Mouse (Mus musculus) forebrain, embryonic 14.5 days (tissue): ENCODE results near the gene Dnmt1. TPM values are rescaled to one million over a fixed set of nuclear protein-coding genes. Genes with fewer than 3 reads are reported as not detected.

Experiments
- ATAC-seq: fragments of 200-750 bp; cut with Nextera tagmentation; 2 replicates; pipeline ENCODE4 v1.8.0; 2017; ENCODE audit warnings: mild to moderate bottlenecking, moderate library complexity
- DNase-seq: peaks from one replicate; pipeline ENCODE4 v3.0.0-alpha.2; 2015; ENCODE audit warnings: low spot score
- H3K27ac ChIP-seq: fragments of 300-500 bp; sonication (generic); 2 replicates; pipeline ENCODE4 v1.5.1; 2014; ENCODE audit warnings: low read depth, mild to moderate bottlenecking, control low read depth, low read length, moderate library complexity
- H3K27me3 ChIP-seq: fragments of 300-500 bp; sonication (generic); replicated peaks from 2 replicates; pipeline ENCODE4 v1.6.1; 2014; ENCODE audit warnings: low read length, control low read depth, mixed read lengths; ENCODE audit not compliant: control insufficient read depth, insufficient read depth
- H3K36me3 ChIP-seq: fragments of 300-500 bp; sonication (generic); 2 replicates; pipeline ENCODE4 v1.6.1; 2014; ENCODE audit warnings: low read length, control low read depth; ENCODE audit not compliant: control insufficient read depth, insufficient read depth
- H3K4me1 ChIP-seq: fragments of 300-500 bp; sonication (generic); 2 replicates; pipeline ENCODE4 v1.6.1; 2014; ENCODE audit warnings: antibody characterized with exemption, low read length, control low read depth; ENCODE audit not compliant: control insufficient read depth, insufficient read depth
- H3K4me2 ChIP-seq: fragments of 300-500 bp; sonication (generic); 2 replicates; pipeline ENCODE4 v1.6.1; 2014; ENCODE audit warnings: mild to moderate bottlenecking, control low read depth, low read length
- H3K4me3 ChIP-seq: fragments of 300-500 bp; sonication (generic); 2 replicates; pipeline ENCODE4 v1.5.1; 2014; ENCODE audit warnings: low read depth, low read length, control low read depth
- H3K9ac ChIP-seq: fragments of 300-500 bp; sonication (generic); 2 replicates; pipeline ENCODE4 v1.6.1; 2014; ENCODE audit warnings: mild to moderate bottlenecking, low read length, control low read depth, moderate library complexity
- H3K9me3 ChIP-seq: fragments of 300-500 bp; sonication (generic); replicated peaks from 2 replicates; pipeline ENCODE4 v1.6.1; 2016; ENCODE audit warnings: low read length, control low read depth, mixed read lengths; ENCODE audit not compliant: control insufficient read depth
- WGBS: fragments of 180-500 bp; shearing (Covaris S2); extraction: QIAGEN DNeasy Blood & Tissue Kit; methylation state at CpG from one replicate; pipeline ENCODE4 v1.1.7; 2014; 5-methylcytosine and 5-hydroxymethylcytosine counted together
- polyA plus RNA-seq: library from polyadenylated mRNA; unstranded; fragments of >200 nt; fragmentation: Nextera tagmentation; extraction: Ambion mirVana; gene quantifications from 2 replicates; pipeline ENCODE4 v1.2.1, GENCODE M21; 2014

The Dnmt1 gene
- polyA plus RNA-seq, 1 experiment from 2014 or later, result 52.1 TPM

GRCm38 (mm10) chr9:20875021-20875790, 84.5 kb downstream of the Dnmt1 start:
- 70% methylated on average over 23 of the region's 23 CpGs for WGBS
- Histone ChIP-seq H3K27me3 (peaks cover 6% of the 10 kb centered on the region; the same call in 1 of the 2 replicates), H3K36me3 (no peaks in the 10 kb centered on the region), H3K4me1 (no peaks in the 10 kb centered on the region; the same call in 1 of the 2 replicates), H3K4me2 (no peak overlapping the region), H3K9ac (no peak overlapping the region), H3K4me3 (no peak overlapping the region), H3K9me3 (no peaks in the 10 kb centered on the region), H3K27ac (no peak overlapping the region)
- DNase-seq, result no peak
- no peak for ATAC-seq

- Histone ChIP-seq H3K27me3 (peaks cover 22% of the 10 kb centered on the region), H3K4me2 (no peak overlapping the region), H3K27ac (no peak overlapping the region), H3K4me3 (no peak overlapping the region), H3K4me1 (no peaks in the 10 kb centered on the region), H3K9ac (no peak overlapping the region), H3K9me3 (no peaks in the 10 kb centered on the region), H3K36me3 (no peaks in the 10 kb centered on the region)
- ATAC-seq (no peak), DNase-seq (no peak)
- WGBS, result 89% methylated on average over 12 of the region's 12 CpGs
Observed at GRCm38 (mm10) chr9:20873521-20873920, 86.2 kb downstream of the Dnmt1 start.

GRCm38 (mm10) chr9:20872991-20873390, 86.7 kb downstream of the Dnmt1 start:
- no peak overlapping the region for H3K9ac ChIP-seq
- H3K4me3 ChIP-seq, result no peak overlapping the region
- DNase-seq (no peak), ATAC-seq (no peak)
- 88% methylated on average over 10 of the region's 10 CpGs for WGBS
- no peaks in the 10 kb centered on the region for H3K36me3 ChIP-seq
- no peaks in the 10 kb centered on the region for H3K9me3 ChIP-seq
- no peak overlapping the region for H3K4me2 ChIP-seq
- H3K27ac ChIP-seq, result no peak overlapping the region
- peaks cover 26% of the 10 kb centered on the region for H3K27me3 ChIP-seq
- H3K4me1 ChIP-seq, result no peaks in the 10 kb centered on the region

GRCm38 (mm10) chr9:20870211-20871173, 89.2 kb downstream of the Dnmt1 start:
- Histone ChIP-seq H3K36me3 (no peaks in the 10 kb centered on the region), H3K4me2 (no peak overlapping the region), H3K4me3 (no peak overlapping the region), H3K27ac (no peak overlapping the region), H3K4me1 (no peaks in the 10 kb centered on the region), H3K9me3 (no peaks in the 10 kb centered on the region), H3K27me3 (peaks cover 34% of the 10 kb centered on the region), H3K9ac (no peak overlapping the region)
- ATAC-seq (no peak), DNase-seq (no peak)
- WGBS, result 79% methylated on average over 12 of the region's 12 CpGs

- ATAC-seq, result no peak
- peak overlapping the region; percentile 33; the same call in 1 of the 2 replicates for H3K4me2 ChIP-seq
- H3K9me3 ChIP-seq, result no peaks in the 10 kb centered on the region
- peak overlapping the region; percentile 21; the same call in 1 of the 2 replicates for H3K4me3 ChIP-seq
- no peaks in the 10 kb centered on the region for H3K36me3 ChIP-seq
- no peaks in the 10 kb centered on the region for H3K4me1 ChIP-seq
- H3K27ac ChIP-seq, result no peak overlapping the region
- 8% methylated on average over 19 of the region's 19 CpGs for WGBS
- H3K27me3 ChIP-seq, result peaks cover 34% of the 10 kb centered on the region
- no peak overlapping the region for H3K9ac ChIP-seq
- DNase-seq, result no peak
Observed at GRCm38 (mm10) chr9:20869246-20869645, 90.4 kb downstream of the Dnmt1 start.

- Histone ChIP-seq H3K27me3 (peaks cover 34% of the 10 kb centered on the region), H3K4me1 (no peaks in the 10 kb centered on the region), H3K4me3 (peak within 1 kb of the TSS; percentile 21), H3K4me2 (peak within 1 kb of the TSS; percentile 33), H3K27ac (no peak within 1 kb of the TSS), H3K36me3 (no peaks in the 10 kb centered on the region), H3K9me3 (no peaks in the 10 kb centered on the region), H3K9ac (peak within 1 kb of the TSS; percentile 8; the same call in 1 of the 2 replicates)
- ATAC-seq (no peak), DNase-seq (no peak)
- WGBS, result 11% methylated on average over 53 of the region's 53 CpGs
Observed at GRCm38 (mm10) chr9:20868448-20869001, 91.2 kb downstream of the Dnmt1 start, which contains the start of gene A230050P20Rik. A230050P20Rik (plus strand) TSS chr9:20868642.

GRCm38 (mm10) chr9:20866879-20867278, 92.8 kb downstream of the Dnmt1 start:
- 50% methylated on average over 3 of the region's 3 CpGs for WGBS
- Histone ChIP-seq H3K4me3 (no peak overlapping the region), H3K4me1 (no peaks in the 10 kb centered on the region), H3K27me3 (peaks cover 34% of the 10 kb centered on the region), H3K4me2 (no peak overlapping the region), H3K27ac (no peak overlapping the region), H3K9me3 (no peaks in the 10 kb centered on the region), H3K9ac (no peak overlapping the region), H3K36me3 (no peaks in the 10 kb centered on the region)
- DNase-seq (no peak), ATAC-seq (no peak)

GRCm38 (mm10) chr9:20862225-20862624, 97.5 kb downstream of the Dnmt1 start:
- DNase-seq (no peak), ATAC-seq (no peak)
- 68% methylated on average over 4 of the region's 4 CpGs for WGBS

More at GRCm38 (mm10) chr9:20862225-20862624, 97.5 kb downstream of the Dnmt1 start:
- no peak overlapping the region for H3K4me2 ChIP-seq
- no peak overlapping the region for H3K9ac ChIP-seq
- H3K9me3 ChIP-seq, result no peaks in the 10 kb centered on the region
- H3K27me3 ChIP-seq, result 0 out of 2 replicates have a peak, but pooled peaks cover 6% of the 10 kb centered on the region
- no peak overlapping the region for H3K4me3 ChIP-seq
- no peak overlapping the region for H3K27ac ChIP-seq
- H3K36me3 ChIP-seq, result no peaks in the 10 kb centered on the region
- H3K4me1 ChIP-seq, result no peaks in the 10 kb centered on the region
